Mouse (Mus musculus) thymus, postnatal 10 days (tissue): ENCODE results near the gene Ckap5.

ENCODE experiments used
- DNase-seq, 2 experiments: peaks; one replicate each; pipeline ENCODE4 v3.0.0; 2021; ENCODE audit warnings: low spot score in 2 of 2

The Ckap5 gene

GRCm38 (mm10) chr2:91652863-91653262, 126.3 kb downstream of the Ckap5 start:
- no peak for DNase-seq

GRCm38 (mm10) chr2:91655388-91655787, 128.8 kb downstream of the Ckap5 start:
- DNase-seq: no peak

GRCm38 (mm10) chr2:91655827-91656226, 129.3 kb downstream of the Ckap5 start:
- DNase-seq: no peak

GRCm38 (mm10) chr2:91656774-91657173, 130.2 kb downstream of the Ckap5 start:
- no peak for DNase-seq

- no peak for DNase-seq
These were observed 133.1 kb downstream of the Ckap5 start for GRCm38 (mm10) chr2:91659657-91660056.

GRCm38 (mm10) chr2:91660981-91661380, 134.4 kb downstream of the Ckap5 start:
- no peak for DNase-seq

GRCm38 (mm10) chr2:91664780-91665179, 138.2 kb downstream of the Ckap5 start:
- DNase-seq: no peak

GRCm38 (mm10) chr2:91666386-91666910, 139.9 kb downstream of the Ckap5 start:
- DNase-seq: no peak

GRCm38 (mm10) chr2:91667747-91668146, 141.2 kb downstream of the Ckap5 start:
- DNase-seq: no peak

- DNase-seq: no peak
These were observed 142.8 kb downstream of the Ckap5 start for GRCm38 (mm10) chr2:91669326-91669725.

- DNase-seq: no peak
These were observed 143.5 kb downstream of the Ckap5 start for GRCm38 (mm10) chr2:91670038-91670437.
